In the genomic region with DNA sequence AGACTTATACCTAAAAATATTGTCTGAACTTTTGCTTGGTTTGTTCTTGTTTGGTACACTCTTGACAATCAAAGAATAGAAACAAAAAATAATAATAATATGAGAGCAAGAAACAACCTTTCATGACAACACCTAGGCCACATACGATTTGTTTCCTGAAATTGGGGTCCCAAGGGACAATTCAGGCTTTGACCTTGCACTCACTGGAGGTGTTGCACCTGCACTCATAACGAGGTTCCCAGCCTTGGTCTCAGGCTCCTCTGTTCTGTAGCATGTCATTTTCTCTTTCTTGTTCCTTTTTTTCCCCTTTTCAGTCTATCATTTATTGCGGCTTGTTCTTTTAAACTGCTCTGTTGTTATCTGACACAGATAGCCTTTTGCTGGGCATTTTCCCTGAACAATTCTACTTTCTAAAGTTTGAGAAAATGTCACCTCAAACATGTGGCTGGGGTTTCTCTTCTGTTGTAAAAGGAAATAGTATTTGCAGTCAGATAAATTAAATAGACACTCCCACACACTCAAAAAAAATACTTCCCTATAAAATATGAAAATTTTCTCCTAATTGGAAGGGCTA, we compare ENCODE assay signal across 26 mouse cellular contexts.
"Had no signal": no experiment of that assay in that cellular context is flagged by ENCODE, and none has a peak within 500 bp of the region (broad histone marks: within the 10 kb centered on the region; RNA-seq: fewer than 3 reads in every experiment).

No protein-coding gene starts in this region.

- H3K4me1 ChIP-seq: heart, embryonic 10.5 days; heart, embryonic 12.5 days; hindbrain, embryonic 13.5 days; hindbrain, embryonic 15.5 days; kidney, embryonic 15.5 days; limb, embryonic 13.5 days; limb, embryonic 15.5 days; liver, embryonic 12.5 days had no signal

- H3K27ac ChIP-seq: gastrocnemius, adult 2 months; heart, embryonic 10.5 days; hindbrain, embryonic 10.5 days; hindbrain, embryonic 13.5 days; hindbrain, embryonic 15.5 days; hindbrain, postnatal 0 days; kidney, embryonic 15.5 days; kidney, postnatal 0 days; limb, embryonic 13.5 days; limb, embryonic 15.5 days; liver, embryonic 12.5 days; liver, embryonic 14.5 days had no signal

- H3K27me3 ChIP-seq: heart, embryonic 12.5 days; hindbrain, embryonic 13.5 days; hindbrain, embryonic 15.5 days; kidney, embryonic 15.5 days; limb, embryonic 13.5 days; limb, embryonic 15.5 days; liver, embryonic 12.5 days had no signal

- DNase-seq: gastrocnemius, adult 2 months; gastrocnemius, postnatal 10 days; gastrocnemius, postnatal 25 days; heart, adult 18-20 months; heart, postnatal 10 days; heart, postnatal 4 days; kidney, adult 11 months; kidney, adult 2 months; kidney, adult 9 months; kidney, postnatal 14 days; kidney, postnatal 36 days; layer of hippocampus, adult 9-11 months; left cerebral cortex, postnatal 4 days had no signal

- H3K4me3 ChIP-seq: gastrocnemius, adult 2 months; heart, embryonic 10.5 days; heart, embryonic 12.5 days; hindbrain, embryonic 10.5 days; hindbrain, embryonic 13.5 days; hindbrain, embryonic 15.5 days; kidney, embryonic 15.5 days; limb, embryonic 13.5 days; limb, embryonic 15.5 days; liver, embryonic 12.5 days had no signal

- H3K4me2 ChIP-seq: heart, embryonic 12.5 days; hindbrain, embryonic 13.5 days; hindbrain, embryonic 15.5 days; kidney, embryonic 15.5 days; limb, embryonic 13.5 days; limb, embryonic 15.5 days; liver, embryonic 12.5 days had no signal

- H3K9ac ChIP-seq: heart, embryonic 12.5 days; hindbrain, embryonic 13.5 days; hindbrain, embryonic 15.5 days; kidney, embryonic 15.5 days; limb, embryonic 13.5 days; limb, embryonic 15.5 days; liver, embryonic 12.5 days; liver, embryonic 14.5 days had no signal

- H3K36me3 ChIP-seq: heart, embryonic 10.5 days; heart, embryonic 12.5 days; hindbrain, embryonic 10.5 days; hindbrain, embryonic 13.5 days; hindbrain, embryonic 15.5 days; kidney, embryonic 15.5 days; limb, embryonic 13.5 days; limb, embryonic 15.5 days; liver, embryonic 12.5 days had no signal

- H3K9me3 ChIP-seq: heart, embryonic 10.5 days; heart, embryonic 12.5 days; hindbrain, embryonic 10.5 days; hindbrain, embryonic 13.5 days; hindbrain, embryonic 15.5 days; kidney, embryonic 15.5 days; limb, embryonic 13.5 days; limb, embryonic 15.5 days; liver, embryonic 12.5 days had no signal

- ATAC-seq: hindbrain, postnatal 0 days; intestine, embryonic 16.5 days; liver, embryonic 12.5 days had no signal
